Mouse (Mus musculus) embryo, embryonic 10 days (tissue): Measurements from ENCODE around the gene Henmt1.

ENCODE experiments used
- DNase-seq: peaks from one replicate; pipeline ENCODE4 v3.0.0-alpha.2; 2015; ENCODE audit warnings: low spot score

Gene Henmt1

GRCm38 (mm10) chr3:108939573-108939972 lies at the start of gene Henmt1:
TSS of gene Henmt1 (plus strand) at chr3:108939873.
- no peak for DNase-seq

- no peak for DNase-seq
Measured at GRCm38 (mm10) chr3:108889908-108890307, 49.8 kb upstream of the Henmt1 start, which contains the start of gene Fndc7. TSS of gene Fndc7 (minus strand) at chr3:108890008.

- no peak for DNase-seq
Measured at GRCm38 (mm10) chr3:108892080-108892479, 47.6 kb upstream of the Henmt1 start.

GRCm38 (mm10) chr3:108892914-108893313 lies 46.8 kb upstream of the Henmt1 start:
- DNase-seq = no peak

- no peak for DNase-seq
Measured at GRCm38 (mm10) chr3:108898640-108899039, 41.0 kb upstream of the Henmt1 start.

DNA sequence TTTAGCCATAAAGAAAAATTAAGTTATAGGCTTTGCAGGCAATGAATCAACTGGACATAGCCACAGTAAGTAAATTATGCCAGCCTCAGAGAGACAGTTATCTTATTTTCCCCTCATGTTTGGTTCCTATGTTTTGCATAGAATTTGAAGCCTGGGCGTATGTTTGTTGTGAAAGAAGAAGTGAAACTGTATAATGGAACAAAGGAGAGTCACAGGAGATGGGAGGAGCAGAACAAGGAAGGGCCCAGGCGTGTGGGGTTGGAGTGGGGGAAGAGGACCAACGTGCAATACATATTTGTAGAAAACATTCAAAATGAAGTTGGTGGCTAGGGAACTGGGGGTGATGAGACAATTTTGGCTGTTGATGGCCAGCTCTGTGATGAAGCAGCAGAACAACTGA lies 39.5 kb upstream of the Henmt1 start:
- no peak for DNase-seq

DNA sequence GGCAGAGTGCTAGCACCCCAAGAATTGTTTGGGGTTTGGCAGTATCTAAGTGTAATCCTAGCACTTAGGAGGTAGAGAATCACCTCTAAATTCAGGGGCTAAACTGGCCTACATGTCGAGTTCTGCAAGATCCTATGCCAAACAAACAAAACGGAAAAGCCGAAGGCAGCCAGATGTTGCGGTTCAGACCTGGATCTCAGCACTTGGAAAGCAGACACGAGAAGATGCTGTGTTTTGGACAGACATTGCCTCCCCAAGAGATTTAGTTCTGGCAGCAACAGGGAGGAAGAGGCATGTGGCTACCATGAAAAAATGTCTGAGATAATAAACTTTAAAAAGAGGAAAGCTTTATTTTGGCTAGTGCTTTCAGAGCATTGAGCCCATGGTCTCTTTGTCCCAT lies 39.0 kb upstream of the Henmt1 start:
- DNase-seq = no peak

- DNase-seq = no peak
Measured at GRCm38 (mm10) chr3:108902038-108902437, 37.6 kb upstream of the Henmt1 start.

- DNase-seq = no peak
Measured at GRCm38 (mm10) chr3:108902934-108903333, 36.7 kb upstream of the Henmt1 start.

- peak; percentile 9 for DNase-seq
Measured at GRCm38 (mm10) chr3:108910303-108911080, 29.2 kb upstream of the Henmt1 start.

GRCm38 (mm10) chr3:108911081-108911547 lies 28.6 kb upstream of the Henmt1 start:
- peak; percentile 77 for DNase-seq

DNA sequence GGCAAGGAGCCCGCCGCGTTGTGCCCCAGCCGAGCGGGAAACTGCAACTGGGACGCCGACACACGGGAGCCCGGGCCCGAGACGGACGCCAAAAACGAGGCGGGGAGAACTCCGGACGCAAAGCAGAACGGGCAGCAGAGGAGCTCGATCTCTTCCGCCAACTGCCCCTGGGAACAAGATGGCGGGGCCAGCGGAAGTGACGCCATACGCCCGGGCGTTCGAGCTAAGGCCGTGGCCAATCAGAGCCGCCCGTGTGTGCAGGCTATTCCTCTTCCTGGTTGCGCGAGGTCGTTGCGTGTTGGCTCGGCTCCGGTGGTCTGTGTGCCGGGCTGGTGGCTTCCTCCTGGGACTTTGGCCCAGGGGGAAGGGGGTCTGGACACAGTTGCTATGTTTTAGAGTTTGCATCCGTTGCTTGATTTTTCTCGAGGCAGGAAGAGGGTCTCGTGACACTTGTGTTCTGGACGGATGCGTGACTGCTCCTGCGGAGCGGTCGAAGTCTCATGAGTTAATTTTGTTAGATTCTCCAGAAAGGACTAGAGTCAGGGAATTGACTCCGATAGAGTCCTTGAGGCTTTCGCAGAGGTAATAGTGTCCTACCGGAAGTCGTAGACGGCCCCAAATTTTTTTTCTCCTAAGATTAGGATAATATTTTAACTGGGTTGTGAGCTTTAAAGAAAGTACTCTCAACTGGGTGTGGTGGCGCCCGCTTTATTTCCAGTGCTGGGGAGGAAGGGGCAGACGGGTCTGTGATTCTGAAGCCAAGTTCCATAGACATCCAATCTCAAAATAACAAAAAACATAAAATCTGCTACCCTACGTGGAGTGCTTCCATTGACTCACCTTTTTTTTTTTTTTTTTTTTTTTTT lies 27.9 kb upstream of the Henmt1 start, which contains the start of gene Prpf38b:
TSS of gene Prpf38b (minus strand) at position 180 of the 866 bp plus-strand sequence.
- DNase-seq = peak; percentile 99

DNA sequence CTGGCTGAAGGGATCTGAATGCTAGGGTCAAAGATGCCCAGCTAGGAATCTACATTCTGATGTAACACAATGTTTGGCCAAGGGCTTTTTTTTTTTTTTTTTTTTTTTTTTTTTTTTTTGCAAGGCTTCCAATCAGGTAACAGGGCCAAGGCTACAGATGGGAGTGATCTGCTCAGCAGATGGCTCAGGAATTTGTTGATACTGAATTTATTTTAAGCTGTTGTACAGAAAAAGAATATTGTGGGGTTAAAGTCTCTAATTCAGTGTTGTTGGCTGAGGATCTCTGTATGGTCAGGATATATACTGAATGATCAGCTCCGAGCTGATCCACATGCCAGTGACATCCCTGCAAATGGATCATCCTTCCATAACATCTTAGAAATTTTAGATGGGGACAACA lies 23.7 kb upstream of the Henmt1 start:
- no peak for DNase-seq

DNA sequence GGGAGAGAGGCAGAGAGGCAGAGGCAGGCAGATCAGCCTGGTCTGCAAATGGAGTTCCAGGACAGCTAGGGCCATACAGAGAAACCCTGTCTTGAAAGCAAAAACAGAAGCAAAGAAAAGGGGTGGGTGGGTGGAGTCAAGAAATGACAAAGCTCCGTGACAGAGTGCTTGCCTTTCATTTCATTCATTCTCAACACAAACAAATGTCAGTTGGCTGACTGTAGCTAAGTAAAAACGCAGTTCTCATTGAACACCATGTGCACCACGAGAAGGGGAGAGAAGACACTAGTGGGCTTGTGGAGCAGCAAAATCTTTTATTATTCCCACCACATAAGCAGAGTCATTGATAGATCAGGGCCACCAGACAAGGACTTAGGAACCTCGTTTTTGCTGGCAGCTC lies 22.8 kb upstream of the Henmt1 start:
- DNase-seq = no peak

GRCm38 (mm10) chr3:108917986-108918385 lies 21.7 kb upstream of the Henmt1 start:
- no peak for DNase-seq

- no peak for DNase-seq
Measured at GRCm38 (mm10) chr3:108918852-108919251, 20.8 kb upstream of the Henmt1 start.

DNA sequence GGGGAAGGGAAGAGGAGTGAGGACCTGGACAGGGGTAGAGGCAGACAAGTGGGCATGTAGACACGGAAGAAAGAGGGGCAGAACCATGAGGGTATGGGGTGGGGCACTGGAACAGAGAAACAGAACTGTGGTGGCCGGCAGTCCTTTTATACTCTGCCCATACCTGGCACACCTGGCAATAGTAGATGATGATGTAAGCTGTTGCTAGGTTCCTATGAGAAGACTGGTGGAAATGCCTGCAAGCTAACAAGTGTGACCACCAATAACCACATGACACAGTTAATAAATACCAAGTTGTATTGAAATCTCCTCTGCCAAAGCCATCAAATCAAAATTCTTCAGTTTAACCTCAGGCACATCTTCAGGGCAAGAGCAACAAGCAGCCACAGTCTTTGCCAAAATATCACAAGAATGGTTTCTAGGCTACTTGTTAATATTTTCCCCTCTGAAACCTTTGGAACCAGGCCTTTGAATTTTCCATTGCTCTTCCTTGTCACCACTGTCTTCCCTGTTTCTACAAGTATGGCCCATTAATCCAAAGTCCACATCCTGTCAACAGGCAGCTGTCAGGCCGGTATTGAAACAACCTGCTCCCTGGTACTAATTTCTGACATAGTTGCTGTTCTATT lies 19.1 kb upstream of the Henmt1 start:
- DNase-seq = no peak

DNA sequence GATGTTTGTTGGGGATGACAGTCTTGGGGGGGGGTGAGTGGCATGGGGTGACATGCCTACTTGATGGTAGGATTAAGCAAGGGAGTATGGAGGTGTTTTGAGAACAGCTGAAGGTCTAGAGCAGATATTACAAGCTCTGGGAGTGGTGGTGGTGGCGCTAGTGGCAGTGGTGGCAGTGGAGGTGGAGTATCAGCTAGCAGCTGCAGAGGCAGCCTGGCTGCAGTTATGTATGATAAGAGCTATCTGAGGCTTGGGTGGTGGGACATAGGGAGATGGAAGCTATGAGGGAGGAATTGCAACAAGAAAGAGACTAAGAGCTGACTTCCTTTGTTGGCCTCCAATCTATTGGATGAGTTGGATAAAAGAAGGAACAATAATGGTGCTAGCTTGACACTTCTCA lies 17.9 kb upstream of the Henmt1 start:
- DNase-seq = no peak

- DNase-seq = no peak
Measured at GRCm38 (mm10) chr3:108925677-108926076, 14.0 kb upstream of the Henmt1 start.

GRCm38 (mm10) chr3:108926308-108926707 lies 13.4 kb upstream of the Henmt1 start:
- DNase-seq = no peak

GRCm38 (mm10) chr3:108933557-108933956 lies 6.1 kb upstream of the Henmt1 start:
- DNase-seq = no peak

GRCm38 (mm10) chr3:108938691-108939090 lies 982 bp upstream of the Henmt1 start:
- DNase-seq = no peak
